In genomic region chr1:172180881-172181280, GRCm38 (mm10) we compare ENCODE assay signal across 25 mouse cellular contexts. TPM values are rescaled to one million over a fixed set of nuclear protein-coding genes. Genes with fewer than 3 reads are reported as not detected.
"Had no signal": no experiment of that assay in that cellular context is flagged by ENCODE, and none has a peak within 500 bp of the region (broad histone marks: within the 10 kb centered on the region; RNA-seq: fewer than 3 reads in every experiment).

No protein-coding gene starts in this region.

- H3K9ac ChIP-seq: limb, embryonic 13.5 days; liver, embryonic 13.5 days; midbrain, embryonic 13.5 days; neural tube, embryonic 13.5 days had no signal

- H3K4me3 ChIP-seq: left cerebral cortex, adult 2 months; limb, embryonic 13.5 days; liver, embryonic 13.5 days; megakaryocyte, embryonic 14.5 days; midbrain, embryonic 10.5 days; midbrain, embryonic 13.5 days; myocyte; neural tube, embryonic 13.5 days had no signal

- H3K27me3 ChIP-seq: limb, embryonic 13.5 days; liver, embryonic 13.5 days; megakaryocyte, embryonic 14.5 days; midbrain, embryonic 13.5 days; neural tube, embryonic 13.5 days had no signal

- H3K9me3 ChIP-seq: limb, embryonic 13.5 days; liver, embryonic 13.5 days; megakaryocyte, embryonic 14.5 days; midbrain, embryonic 10.5 days; midbrain, embryonic 13.5 days; neural tube, embryonic 13.5 days had no signal

- DNase-seq: kidney, adult 18-20 months; kidney, adult 9 months; kidney, postnatal 10 days; kidney, postnatal 36 days; layer of hippocampus, postnatal 36 days; left cerebral cortex, postnatal 4 days; liver, embryonic 13.5 days; lung, adult 2 months; lung, postnatal 36 days; retina, postnatal 1 day; right cerebral cortex, postnatal 25 days; spleen, adult 18-20 months; thymus, adult 2 months; thymus, postnatal 14 days; thymus, postnatal 4 days had no signal

- H3K4me2 ChIP-seq: limb, embryonic 13.5 days; liver, embryonic 13.5 days; midbrain, embryonic 13.5 days; neural tube, embryonic 13.5 days had no signal

- H3K27ac ChIP-seq: left cerebral cortex, adult 2 months; limb, embryonic 13.5 days; liver, embryonic 13.5 days; midbrain, embryonic 10.5 days; midbrain, embryonic 13.5 days; neural tube, embryonic 13.5 days had no signal

- H3K4me1 ChIP-seq: limb, embryonic 13.5 days; liver, embryonic 13.5 days; midbrain, embryonic 10.5 days; midbrain, embryonic 13.5 days; neural tube, embryonic 13.5 days had no signal

- ATAC-seq: midbrain, embryonic 13.5 days; midbrain, embryonic 16.5 days had no signal

RNA-seq across cellular contexts. Expression of gene Casq1, which starts 38.8 kb away (rescaled TPM):
- total RNA-seq: monocyte, adult 5-6 weeks; neutrophil, adult 5-6 weeks had no signal
